Mouse (Mus musculus) left cerebral cortex, postnatal 4 days (tissue): Measurements from ENCODE around the gene Blvrb. TPM values are rescaled to one million over a fixed set of nuclear protein-coding genes. Genes with fewer than 3 reads are reported as not detected.

ENCODE experiments used
- DNase-seq: peaks from one replicate; pipeline ENCODE4 v3.0.0-alpha.2; 2022
- intact Hi-C: fragments of 180-260 bp; cut with DNase I; formaldehyde crosslinking; loops from one replicate; pipeline ENCODE4 v1.15.1; 2025
- total RNA-seq, 2 experiments: library from RNA; stranded (reverse); gene quantifications; 2 replicates each; pipeline ENCODE4 v1.2.3; 2021

Blvrb gene
- total RNA-seq, 2 experiments from 2014 or later, result 9.7 to 12.2 TPM

- intact Hi-C loops, result no loop called here
- peak; percentile 39 for DNase-seq
These were observed 836 bp downstream of the Blvrb start for GRCm38 (mm10) chr7:27448421-27449206.

GRCm38 (mm10) chr7:27449256-27449862, 1.6 kb downstream of the Blvrb start:
- peak; percentile 71 for DNase-seq
- intact Hi-C loops, result no loop called here

- intact Hi-C loops, result no loop called here
- no peak for DNase-seq
These were observed 3.6 kb downstream of the Blvrb start for GRCm38 (mm10) chr7:27451359-27451758.

- DNase-seq, result no peak
- intact Hi-C loops, result no loop called here
These were observed 4.5 kb downstream of the Blvrb start for GRCm38 (mm10) chr7:27452206-27452770.

GRCm38 (mm10) chr7:27454461-27455121, 6.8 kb downstream of the Blvrb start:
- intact Hi-C loops, result no loop called here
- DNase-seq, result no peak

- intact Hi-C loops, result no loop called here
- DNase-seq, result no peak
These were observed 7.5 kb downstream of the Blvrb start for GRCm38 (mm10) chr7:27455273-27455672.

GRCm38 (mm10) chr7:27458614-27459013, 10.8 kb downstream of the Blvrb start:
- intact Hi-C loops, result no loop called here
- DNase-seq, result no peak

GRCm38 (mm10) chr7:27459640-27460039, 11.9 kb downstream of the Blvrb start:
- DNase-seq, result no peak
- intact Hi-C loops, result no loop called here

- no peak for DNase-seq
- intact Hi-C loops, result no loop called here
These were observed 12.7 kb downstream of the Blvrb start for GRCm38 (mm10) chr7:27460477-27460876.

- intact Hi-C loops, result no loop called here
- DNase-seq, result peak; percentile 43
These were observed 19.9 kb downstream of the Blvrb start for GRCm38 (mm10) chr7:27467648-27468047.

- no peak for DNase-seq
- intact Hi-C loops, result no loop called here
These were observed 23.8 kb downstream of the Blvrb start for GRCm38 (mm10) chr7:27471390-27472120.

- intact Hi-C loops, result no loop called here
- DNase-seq, result no peak
These were observed 24.8 kb downstream of the Blvrb start for GRCm38 (mm10) chr7:27472596-27472995.

GRCm38 (mm10) chr7:27473156-27473834, 25.5 kb downstream of the Blvrb start, which contains the start of gene Sertad3:
Gene Sertad3 (plus strand): TSS chr7:27473768.
- intact Hi-C loops, result no loop called here
- DNase-seq, result peak; percentile 100

- no peak for DNase-seq
- intact Hi-C loops, result no loop called here
These were observed 26.2 kb downstream of the Blvrb start for GRCm38 (mm10) chr7:27473835-27474489.

- intact Hi-C loops, result no loop called here
- peak; percentile 98 for DNase-seq
These were observed 26.7 kb downstream of the Blvrb start for GRCm38 (mm10) chr7:27474490-27474954.

- no peak for DNase-seq
- intact Hi-C loops, result no loop called here
These were observed 27.8 kb downstream of the Blvrb start for GRCm38 (mm10) chr7:27475596-27475995.

- intact Hi-C loops, result no loop called here
- DNase-seq, result no peak
These were observed 28.4 kb downstream of the Blvrb start for GRCm38 (mm10) chr7:27476098-27476635.

GRCm38 (mm10) chr7:27478561-27478960, 30.8 kb downstream of the Blvrb start:
- intact Hi-C loops, result no loop called here
- DNase-seq, result no peak

- DNase-seq, result no peak
- intact Hi-C loops, result no loop called here
These were observed 32.0 kb downstream of the Blvrb start for GRCm38 (mm10) chr7:27479750-27480149.
